Mouse (Mus musculus): Measurements from ENCODE around the gene Olfr523.

Gene Olfr523

DNA sequence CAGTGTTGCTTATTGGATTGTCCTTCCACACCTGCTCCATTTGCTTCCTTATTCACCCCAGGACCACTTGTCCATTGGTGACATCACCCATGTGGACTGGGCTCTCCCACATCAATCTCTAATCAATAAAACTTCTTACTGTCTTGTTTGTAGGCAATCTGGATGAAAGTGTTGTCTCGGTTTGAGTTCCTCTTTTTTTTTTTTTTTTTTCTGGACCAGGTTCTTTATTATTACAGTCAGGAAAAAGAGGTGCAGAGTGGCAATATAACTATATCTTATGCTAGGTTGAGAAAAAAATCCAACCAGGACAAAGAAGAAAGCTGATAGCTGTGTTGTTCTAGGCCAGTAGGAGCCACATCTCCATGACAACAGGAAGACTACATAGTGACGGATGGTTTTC lies 7.7 kb downstream of the Olfr523 start:
- DNase-seq (ENCODE audit: low spot score in 2 of 2): no peak

DNA sequence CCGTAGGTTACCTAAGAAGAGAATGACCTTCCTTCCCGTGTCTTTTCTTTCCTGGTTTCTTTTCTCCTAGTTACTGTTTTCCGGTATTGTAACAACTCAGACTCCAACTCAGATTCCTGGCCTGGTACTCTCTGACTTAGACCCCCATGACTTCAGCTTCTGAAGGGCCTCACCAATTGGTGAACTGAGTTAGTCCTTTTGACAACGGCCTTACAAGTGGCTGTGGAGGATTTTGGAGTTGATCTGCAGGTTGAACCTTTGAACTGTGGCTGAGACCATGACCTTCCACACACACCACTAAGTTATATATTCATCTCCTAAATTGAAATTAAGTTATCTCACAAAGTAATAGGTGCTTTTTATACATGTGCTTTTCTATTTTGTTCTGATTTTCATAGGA lies 11.2 kb downstream of the Olfr523 start:
- DNase-seq (ENCODE audit: low spot score in 2 of 2): no peak

DNA sequence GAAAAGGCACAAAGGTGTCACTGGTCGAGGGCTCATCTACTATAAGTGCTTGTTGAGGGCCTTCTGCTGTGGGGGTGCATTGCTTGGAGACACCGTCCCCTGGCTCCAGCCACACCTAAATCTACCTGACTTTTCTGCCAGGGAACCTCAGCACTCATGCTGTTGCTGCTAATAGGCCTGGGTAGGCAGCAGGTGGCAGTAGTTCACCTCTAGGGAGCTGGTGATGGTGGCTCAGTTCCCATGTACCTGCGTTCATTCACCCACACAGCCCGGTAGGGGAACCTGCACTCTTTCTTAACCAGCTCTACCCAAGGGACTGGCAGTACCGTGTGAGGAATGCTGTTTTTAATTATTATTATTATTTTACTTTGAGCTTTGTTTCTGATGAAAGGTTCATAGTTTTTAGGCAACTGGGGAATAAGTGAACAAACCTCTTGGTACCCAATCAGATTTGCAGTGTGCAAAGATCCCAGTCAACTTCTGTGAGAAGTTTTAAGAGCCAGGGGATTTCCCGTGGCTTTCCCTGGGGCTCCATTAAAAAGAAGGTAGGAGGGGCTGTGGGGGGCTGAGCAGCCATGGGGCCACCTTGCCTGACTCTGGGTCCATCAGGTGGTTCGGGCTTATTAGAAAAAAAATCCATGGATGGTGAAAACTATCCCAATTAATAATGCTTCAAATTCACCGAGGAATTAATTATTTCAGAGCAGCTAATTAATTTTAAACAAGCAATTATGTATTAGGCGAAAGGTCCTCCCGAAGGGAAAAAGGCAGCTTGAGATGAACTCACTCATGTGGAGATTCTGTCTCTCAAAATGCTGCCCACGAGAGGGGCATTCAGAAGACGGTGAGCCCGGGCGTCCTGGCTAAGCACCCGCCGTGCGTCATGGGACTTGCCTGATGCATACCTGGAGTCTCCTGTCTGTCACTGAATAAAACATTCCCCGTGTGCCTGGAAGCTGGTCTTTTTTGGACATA lies 13.9 kb downstream of the Olfr523 start:
- no peak for DNase-seq (ENCODE audit: low spot score in 2 of 2)

DNA sequence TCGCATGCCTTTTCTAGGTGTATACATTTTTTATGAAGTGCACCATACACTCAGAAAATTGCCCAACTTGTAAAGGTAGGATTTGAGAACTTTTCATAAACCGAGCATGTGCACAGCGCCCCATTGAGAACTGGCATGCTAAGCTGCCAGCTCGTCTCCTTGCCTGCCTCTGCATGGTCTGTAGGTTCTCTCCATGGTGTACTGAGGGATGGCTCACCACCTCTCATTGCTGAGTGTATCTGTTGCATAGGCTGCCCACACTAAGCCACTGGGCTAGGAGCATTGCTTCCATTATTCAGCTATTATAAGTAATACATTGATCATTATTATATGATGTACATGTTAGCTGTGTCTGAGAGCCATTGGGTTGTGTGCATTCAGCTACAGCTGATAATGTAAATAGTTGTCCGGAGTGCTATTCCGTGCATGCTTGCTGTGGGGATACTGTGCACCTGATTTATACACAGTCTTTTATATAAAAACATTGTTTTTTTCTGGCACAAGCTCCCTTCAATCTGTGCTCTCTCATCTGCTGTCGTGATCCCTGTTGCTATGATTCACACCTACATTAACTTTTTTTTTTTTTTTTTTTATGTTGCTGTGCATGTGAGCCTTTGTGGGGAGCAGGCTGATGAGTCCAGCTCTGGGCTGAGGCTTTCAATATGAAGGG lies 14.8 kb downstream of the Olfr523 start:
- no peak for DNase-seq (ENCODE audit: low spot score in 2 of 2)

DNA sequence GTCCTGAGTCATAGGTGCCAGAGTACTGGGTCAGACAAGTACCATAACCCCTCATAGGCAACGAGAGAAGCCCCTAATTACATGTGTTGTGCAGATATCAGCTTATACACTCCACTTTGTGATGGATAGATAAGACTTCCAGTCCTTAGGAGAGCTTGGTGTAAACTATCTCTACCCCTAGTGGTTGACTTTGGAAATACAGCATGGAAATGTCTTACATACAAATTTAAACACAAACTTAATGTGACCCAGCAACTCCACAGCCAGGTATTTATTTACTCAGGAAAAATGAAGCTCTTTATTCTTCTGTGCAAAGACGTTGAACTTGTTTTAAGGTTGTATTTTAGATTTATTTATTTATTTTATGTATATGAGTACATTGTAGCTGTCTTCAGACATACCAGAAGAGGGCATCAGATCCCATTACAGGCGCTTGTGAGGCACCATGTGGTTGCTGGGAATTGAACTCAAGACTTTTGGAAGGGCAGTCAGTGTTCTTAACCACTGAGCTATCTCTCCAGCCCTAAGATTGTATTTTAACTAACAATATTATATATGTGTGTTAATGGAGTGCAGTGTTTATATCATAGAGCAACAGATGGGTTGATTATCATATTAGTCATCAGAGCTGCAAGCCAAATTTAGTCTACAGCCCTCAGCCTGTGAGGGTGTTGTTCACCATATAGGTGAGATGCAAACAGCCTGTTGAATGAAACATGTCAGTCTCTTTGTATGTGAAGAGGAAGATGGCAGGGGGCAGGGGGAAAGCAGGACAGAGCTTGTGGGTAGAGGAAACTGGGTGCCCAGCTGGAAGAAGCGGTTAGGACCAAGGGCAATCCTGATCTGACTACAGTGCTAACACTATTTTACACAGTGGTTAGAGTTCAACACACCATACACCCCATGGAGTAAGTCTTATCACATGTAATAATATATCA lies 15.6 kb downstream of the Olfr523 start:
- no peak for DNase-seq (ENCODE audit: low spot score in 2 of 2)

DNA sequence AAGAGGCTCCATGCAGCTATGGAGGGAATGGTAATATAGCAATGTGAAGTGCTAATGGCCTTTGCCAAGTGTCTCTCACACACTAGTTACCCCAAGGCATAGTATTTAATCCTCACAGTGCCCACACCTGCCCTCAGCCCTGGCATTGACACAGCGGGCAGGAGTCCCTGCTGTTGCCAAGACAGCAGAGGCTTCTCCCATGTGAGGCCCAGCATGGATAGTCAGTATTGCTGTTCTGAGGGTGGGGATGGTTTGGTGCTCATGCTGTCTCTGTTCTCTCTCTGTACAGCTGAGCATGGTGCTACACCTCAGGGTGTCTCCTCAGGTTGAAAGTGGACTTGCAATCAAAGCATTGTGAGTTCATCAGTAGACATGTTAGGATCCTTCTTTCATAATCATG lies 17.4 kb downstream of the Olfr523 start:
- DNase-seq (ENCODE audit: low spot score in 2 of 2): no peak

DNA sequence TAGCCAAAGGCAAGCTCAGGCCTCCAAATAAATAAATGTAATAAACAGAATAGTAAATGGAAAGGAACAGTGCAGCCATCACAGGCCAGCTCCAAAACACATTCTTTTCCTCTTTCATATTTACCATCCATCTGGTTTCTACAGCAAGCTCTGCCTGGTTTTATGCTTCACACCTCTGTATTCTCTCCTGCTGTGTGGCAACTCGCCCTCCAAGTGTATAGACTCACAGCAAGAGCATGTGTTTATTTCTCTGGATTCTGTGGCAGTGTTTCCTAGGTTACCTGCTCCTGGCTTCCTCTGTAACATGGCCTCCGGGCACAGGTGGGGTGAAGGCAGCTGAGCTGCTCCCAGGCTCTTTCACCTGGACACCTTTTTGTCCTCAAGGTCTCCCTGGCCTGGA lies 19.4 kb downstream of the Olfr523 start:
- no peak for DNase-seq (ENCODE audit: low spot score in 2 of 2)

DNA sequence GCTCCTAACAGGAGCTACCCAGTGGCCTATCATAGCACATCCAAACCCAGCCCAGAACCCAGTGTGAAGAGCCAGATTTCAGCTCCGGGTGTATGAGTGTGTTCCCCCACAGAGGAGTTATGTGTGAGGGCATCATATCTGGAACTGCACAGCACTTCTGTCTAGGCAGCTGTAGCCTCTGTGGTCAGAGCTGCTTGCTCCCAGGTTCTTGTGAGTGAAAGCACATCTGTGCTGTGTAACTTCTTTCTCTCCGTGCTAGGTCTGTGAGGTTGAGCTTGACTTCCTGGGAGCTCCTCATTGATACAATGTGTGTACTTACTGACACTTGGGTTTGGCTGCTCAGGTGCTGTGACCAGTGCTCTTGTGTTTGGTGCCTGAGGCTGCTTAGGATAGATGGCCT lies 19.8 kb downstream of the Olfr523 start:
- DNase-seq (ENCODE audit: low spot score in 2 of 2): no peak

DNA sequence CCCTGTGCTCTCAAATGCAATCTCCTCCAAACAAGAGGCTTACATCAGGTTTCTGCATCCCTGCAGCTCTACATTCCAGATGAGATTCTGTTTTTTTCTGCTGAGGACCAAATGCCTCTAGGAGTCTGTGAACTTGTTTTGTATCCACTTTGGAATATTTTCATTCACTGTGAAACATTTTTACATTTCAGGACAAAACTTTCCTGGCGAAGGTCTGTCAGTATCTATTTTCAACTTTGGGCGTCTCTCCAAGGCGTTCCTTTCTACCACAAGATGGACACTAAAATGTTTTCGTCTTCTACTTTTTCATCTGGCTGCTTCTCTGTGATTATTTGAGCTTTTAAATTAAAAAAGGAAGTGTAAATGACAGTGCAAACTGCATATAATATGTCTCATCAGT lies 21.0 kb downstream of the Olfr523 start:
- peak in 1 of 2 experiments; percentile 9 for DNase-seq (ENCODE audit: low spot score in 2 of 2)

DNA sequence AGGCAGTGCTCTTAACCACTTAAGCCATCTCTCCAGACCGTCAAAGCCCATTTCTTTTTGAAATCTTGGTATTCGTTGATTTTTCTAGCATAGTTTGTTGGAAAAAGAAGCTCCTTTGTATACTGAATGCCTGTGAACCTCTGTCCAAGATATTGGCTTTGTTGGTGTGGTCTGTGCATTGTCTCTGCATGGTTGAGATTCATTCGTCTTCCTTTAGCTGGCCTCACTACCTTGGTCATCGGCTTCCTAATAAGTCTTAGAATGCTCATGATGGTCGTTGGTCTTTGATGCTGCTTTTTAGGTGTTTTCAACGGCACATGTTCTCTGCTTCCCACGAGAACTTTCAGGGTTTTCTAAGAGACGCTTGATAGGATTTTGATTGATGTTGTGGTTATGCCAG lies 23.0 kb downstream of the Olfr523 start:
- no peak for DNase-seq (ENCODE audit: low spot score in 2 of 2)

DNA sequence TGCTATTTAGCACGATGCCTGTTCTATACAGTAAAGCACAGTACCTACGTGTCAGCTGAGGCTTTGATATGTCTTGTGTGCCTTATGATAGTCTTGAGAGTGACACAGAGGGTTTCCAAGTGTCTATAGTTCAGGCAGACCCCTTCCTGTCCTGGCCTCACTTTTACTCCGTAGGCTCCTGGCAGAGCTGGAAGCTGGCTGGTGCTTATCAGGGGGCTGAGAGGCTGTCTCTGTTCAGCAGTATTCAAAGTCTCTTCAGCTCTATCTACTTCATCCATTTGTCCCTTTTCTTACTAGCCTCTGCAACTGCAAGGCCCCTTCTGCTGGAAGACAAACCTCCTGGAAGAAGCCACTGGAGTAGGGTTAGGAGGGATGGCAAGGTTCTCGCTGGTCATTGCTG lies 28.1 kb downstream of the Olfr523 start:
- no peak for DNase-seq (ENCODE audit: low spot score in 2 of 2)

DNA sequence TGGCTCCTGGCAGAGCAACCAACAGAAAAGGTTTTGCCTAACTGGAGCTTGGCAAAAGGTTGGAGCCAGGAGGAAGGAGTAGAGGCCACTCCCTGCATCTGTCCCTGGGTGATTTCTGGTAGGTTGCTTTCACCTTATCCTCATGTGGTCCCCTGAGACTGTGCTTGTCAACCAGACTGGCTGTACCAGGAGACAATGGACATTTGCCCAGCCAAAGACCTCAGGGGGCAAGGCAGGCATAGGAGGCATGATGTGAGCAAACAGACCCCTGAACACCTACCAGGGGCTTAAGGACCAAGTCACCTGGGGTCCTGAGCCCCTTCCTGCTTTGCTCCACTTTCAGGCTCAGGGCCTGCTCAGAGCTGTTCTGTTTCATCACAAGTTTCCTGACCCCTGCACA lies 32.8 kb downstream of the Olfr523 start, which contains the start of gene Olfr524:
Gene Olfr524, minus strand, starts transcription at position 101 of the 400 bp plus-strand sequence.
- DNase-seq (ENCODE audit: low spot score in 2 of 2): no peak

DNA sequence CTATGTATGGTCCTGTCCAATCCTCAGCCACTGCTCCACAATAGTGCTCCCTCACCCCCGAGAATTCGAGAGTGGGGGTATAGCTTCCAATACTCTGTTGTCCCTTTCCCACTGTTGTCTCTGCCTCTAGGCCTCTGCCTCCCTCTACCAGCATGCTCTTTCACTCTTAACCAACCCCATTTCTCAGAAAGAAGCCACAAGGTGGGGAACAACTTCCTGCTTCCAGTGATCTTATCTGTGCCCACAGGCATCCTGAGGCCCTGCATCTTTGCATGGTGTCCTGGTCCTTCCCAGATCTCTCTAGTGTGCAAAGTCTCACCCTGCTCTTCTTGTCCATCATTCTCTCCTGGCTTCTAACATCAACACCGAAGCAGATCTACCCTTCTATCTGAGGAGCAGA lies 33.9 kb downstream of the Olfr523 start:
- no peak for DNase-seq (ENCODE audit: low spot score in 2 of 2)

DNA sequence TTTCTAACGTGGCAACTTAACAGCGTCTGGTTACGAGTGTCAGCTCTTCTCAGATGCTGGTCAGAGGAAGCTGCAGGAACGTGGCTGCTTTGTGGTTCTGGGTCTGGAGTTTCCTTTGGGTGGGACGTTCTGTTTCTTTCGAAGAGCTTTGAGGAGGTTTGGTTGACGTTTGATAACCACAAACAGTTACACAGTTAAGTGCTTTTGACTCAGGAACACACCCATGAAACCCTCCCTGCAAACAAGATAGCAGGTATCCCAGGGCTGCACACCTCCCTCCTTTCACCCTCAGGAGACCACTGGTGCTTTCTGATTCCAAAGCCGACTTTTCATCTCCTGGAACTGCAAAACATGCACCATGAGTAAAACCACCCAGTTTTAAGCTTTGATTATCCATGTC lies 35.1 kb downstream of the Olfr523 start:
- DNase-seq (ENCODE audit: low spot score in 2 of 2): no peak

DNA sequence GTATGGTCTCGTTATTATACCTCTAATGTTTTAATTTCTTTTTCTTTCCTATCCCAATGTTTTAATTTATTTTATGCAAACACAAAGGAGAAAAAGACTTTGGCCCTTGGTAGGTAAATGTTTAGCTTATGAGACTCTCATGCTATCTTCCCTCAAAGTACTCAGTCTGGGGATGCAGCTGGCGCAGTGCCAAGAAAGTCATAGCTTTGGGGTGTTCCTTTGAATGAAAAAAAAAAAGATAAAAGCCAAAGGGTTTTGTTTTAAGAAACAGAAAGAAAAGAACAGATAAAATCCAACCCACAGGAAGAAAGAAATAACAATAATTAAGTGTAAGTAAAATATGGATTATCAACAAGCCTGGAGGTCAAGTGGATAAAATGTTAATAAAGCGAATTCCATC lies 35.7 kb downstream of the Olfr523 start:
- no peak for DNase-seq (ENCODE audit: low spot score in 2 of 2)

DNA sequence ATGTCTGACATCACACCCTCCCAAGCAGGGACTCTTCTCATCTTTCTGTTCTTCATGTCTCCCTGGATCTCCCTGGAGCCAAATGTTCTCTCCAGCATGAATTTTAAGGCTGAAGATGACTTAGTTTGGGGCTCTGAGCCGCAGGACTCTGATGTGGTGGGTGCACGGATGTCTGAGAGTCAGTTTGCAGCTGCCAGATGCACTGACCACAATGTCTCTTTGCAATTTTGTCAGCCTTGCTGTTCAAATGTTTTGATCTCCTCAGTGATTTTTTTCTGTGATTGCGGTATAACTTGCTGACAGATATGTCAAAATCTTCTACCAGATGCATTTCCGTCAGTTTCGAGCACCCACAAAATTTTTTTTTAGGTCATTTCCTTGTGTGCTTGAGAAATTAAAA lies 40.8 kb downstream of the Olfr523 start:
- DNase-seq (ENCODE audit: low spot score in 2 of 2): no peak

DNA sequence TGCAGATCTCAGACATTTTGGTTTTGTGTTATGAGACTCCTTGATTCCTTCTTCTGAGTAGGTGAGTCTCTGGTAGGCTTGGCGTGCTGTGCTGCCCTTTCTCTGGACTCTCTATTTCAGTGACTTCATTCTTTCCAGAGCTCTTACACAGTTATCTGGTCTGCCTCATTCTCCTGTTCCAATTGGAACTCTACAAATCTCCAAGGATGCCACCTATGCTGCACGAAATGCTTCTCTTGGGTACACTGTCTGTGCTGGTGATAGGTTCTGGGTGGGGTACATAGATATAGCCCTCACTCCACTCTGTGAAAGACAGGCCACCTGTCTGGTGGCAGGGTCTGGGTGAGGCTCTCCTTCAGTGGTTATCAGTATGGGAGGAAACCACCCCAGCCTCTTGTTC lies 45.0 kb downstream of the Olfr523 start, which contains the start of gene Cd163l1:
Gene Cd163l1, plus strand, starts transcription at position 301 of the 400 bp plus-strand sequence.
- no peak for DNase-seq (ENCODE audit: low spot score in 2 of 2)

DNA sequence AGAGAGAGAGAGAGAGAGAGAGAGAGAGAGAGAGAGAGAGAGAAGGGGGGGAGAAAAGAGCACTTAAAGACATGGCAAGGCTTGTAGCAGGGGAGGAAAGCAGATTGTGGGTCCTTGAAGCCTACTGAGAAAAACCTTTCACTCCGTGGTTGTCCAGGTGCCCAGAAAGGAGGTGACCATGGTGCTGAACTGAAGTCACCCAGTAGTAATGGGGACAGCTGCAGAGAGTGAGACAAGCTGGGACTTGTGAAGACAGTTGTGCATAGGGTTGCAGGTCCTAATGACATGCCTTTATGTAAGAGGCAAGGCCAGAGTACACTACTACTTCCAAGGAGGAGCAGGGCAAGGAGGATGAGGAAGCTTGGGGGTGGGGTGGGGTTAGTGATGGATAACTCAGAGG lies 46.3 kb downstream of the Olfr523 start:
- DNase-seq (ENCODE audit: low spot score in 2 of 2): no peak

DNA sequence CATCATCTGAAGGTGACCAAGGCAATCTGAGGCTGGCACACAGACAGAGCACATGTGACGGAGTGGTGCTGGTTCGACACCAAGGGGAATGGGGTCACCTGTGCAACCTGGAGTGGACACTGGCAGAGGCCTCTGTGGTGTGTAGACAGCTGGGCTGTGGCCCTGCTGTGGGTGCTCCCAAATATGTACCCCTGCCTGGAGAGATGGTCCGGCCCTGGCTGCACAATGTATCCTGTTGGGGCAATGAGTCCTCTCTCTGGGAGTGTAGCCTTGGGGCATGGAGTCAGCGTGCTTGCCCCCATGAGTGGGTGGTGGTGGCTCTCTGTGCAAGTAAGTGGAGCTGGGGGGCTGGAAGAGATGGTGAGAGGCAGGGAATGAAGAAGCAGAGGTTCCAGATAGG lies 47.4 kb downstream of the Olfr523 start:
- DNase-seq (ENCODE audit: low spot score in 2 of 2): no peak

DNA sequence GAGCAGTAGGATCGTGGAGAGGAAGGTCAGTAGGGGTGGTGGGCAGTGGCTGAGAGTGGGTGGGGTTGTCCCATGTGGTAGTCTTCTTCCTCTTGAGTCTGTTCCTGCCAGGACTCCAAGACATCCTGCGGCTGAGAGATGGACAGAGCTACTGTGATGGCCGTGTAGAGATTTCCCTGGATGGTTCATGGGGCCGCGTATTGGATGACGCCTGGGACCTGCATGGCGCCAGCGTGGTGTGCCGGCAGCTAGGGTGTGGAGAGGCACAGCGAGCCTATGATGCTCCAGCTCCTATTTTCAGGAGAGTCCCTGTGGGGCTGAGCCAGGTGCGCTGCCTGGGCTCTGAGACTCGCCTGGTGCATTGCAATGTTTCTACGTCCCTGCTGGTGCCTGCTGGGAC lies 51.2 kb downstream of the Olfr523 start:
- DNase-seq (ENCODE audit: low spot score in 2 of 2): no peak

Measured in right cerebral cortex, postnatal 36 days (tissue).